ENCODE assay signal across 12 mouse cellular contexts in genomic region chr11:80291004-80291403, GRCm38 (mm10). TPM values are rescaled to one million over a fixed set of nuclear protein-coding genes. Genes with fewer than 3 reads are reported as not detected.
A peak's percentile ranks its signal among the peaks of the same experiment; 100 is the strongest.
DNase-seq lines count a peak whose midpoint lies in the region; ATAC-seq and TF ChIP-seq lines count a peak whose summit lies in the region.
"Had no signal": no experiment of that assay in that cellular context is flagged by ENCODE, and none has a peak within 500 bp of the region (broad histone marks: within the 10 kb centered on the region; RNA-seq: fewer than 3 reads in every experiment).

No protein-coding gene starts in this region.

- peak; percentile 38 for TF ChIP-seq CTCF in hindbrain, postnatal 0 days (IDR thresholded peaks at IDR 0.05; ENCODE audit: low read depth)

- H3K27ac ChIP-seq in hindbrain, postnatal 0 days = no peak overlapping the region
- no peak overlapping the region for H3K27ac ChIP-seq in hindbrain, embryonic 12.5 days
- peak overlapping the region; percentile 89; the same call in 1 of the 2 replicates for H3K27ac ChIP-seq in midbrain, embryonic 15.5 days
- H3K27ac ChIP-seq in midbrain, embryonic 10.5 days (replicated peaks) = no peak overlapping the region
- H3K27ac ChIP-seq: embryonic facial prominence, embryonic 15.5 days had no signal

- DNase-seq in hindbrain, postnatal 0 days (ENCODE audit: low spot score) = no peak
- no peak for DNase-seq in midbrain, embryonic 10.5 days (ENCODE audit: low spot score)
- peak; percentile 83 for DNase-seq in ES-CJ7 (ENCODE audit: low read depth, low spot score)
- DNase-seq in embryo, embryonic 11 days = no peak
- no peak for DNase-seq in MN1 (ENCODE audit: low spot score)
- DNase-seq: adrenal gland, postnatal 14 days; cerebellum, adult 2 months; right cerebral cortex, postnatal 25 days had no signal

- H3K4me1 ChIP-seq in hindbrain, postnatal 0 days (ENCODE audit: insufficient read depth, low read length) = peaks cover 11% of the 10 kb centered on the region
- peaks cover 28% of the 10 kb centered on the region for H3K4me1 ChIP-seq in hindbrain, embryonic 12.5 days
- H3K4me1 ChIP-seq in midbrain, embryonic 15.5 days = peaks cover 33% of the 10 kb centered on the region
- H3K4me1 ChIP-seq in midbrain, embryonic 10.5 days = peaks cover 32% of the 10 kb centered on the region

- H3K36me3 ChIP-seq in hindbrain, postnatal 0 days (ENCODE audit: insufficient read depth, low read length) = no peaks in the 10 kb centered on the region
- H3K36me3 ChIP-seq in hindbrain, embryonic 12.5 days = no peaks in the 10 kb centered on the region
- H3K36me3 ChIP-seq in midbrain, embryonic 15.5 days (replicated peaks) = no peaks in the 10 kb centered on the region
- H3K36me3 ChIP-seq in midbrain, embryonic 10.5 days = no peaks in the 10 kb centered on the region
- H3K36me3 ChIP-seq: embryonic facial prominence, embryonic 15.5 days; limb, embryonic 15.5 days had no signal

- 79% methylated on average over 2 of the region's 2 CpGs for WGBS in hindbrain, postnatal 0 days
- WGBS in hindbrain, embryonic 12.5 days = 74% methylated on average over 2 of the region's 2 CpGs
- 66% methylated on average over 2 of the region's 2 CpGs for WGBS in midbrain, embryonic 15.5 days
- 85% methylated on average over 2 of the region's 2 CpGs for WGBS in midbrain, embryonic 10.5 days

- no peak overlapping the region for H3K4me3 ChIP-seq in hindbrain, postnatal 0 days (ENCODE audit: low read length)
- no peak overlapping the region for H3K4me3 ChIP-seq in hindbrain, embryonic 12.5 days
- no peak overlapping the region for H3K4me3 ChIP-seq in midbrain, embryonic 15.5 days
- no peak overlapping the region for H3K4me3 ChIP-seq in midbrain, embryonic 10.5 days

- H3K9me3 ChIP-seq in hindbrain, postnatal 0 days (ENCODE audit: low read length) = no peaks in the 10 kb centered on the region
- H3K9me3 ChIP-seq in hindbrain, embryonic 12.5 days (replicated peaks) = no peaks in the 10 kb centered on the region
- no peaks in the 10 kb centered on the region for H3K9me3 ChIP-seq in midbrain, embryonic 15.5 days
- peaks cover 4% of the 10 kb centered on the region; the same call in 1 of the 2 replicates for H3K9me3 ChIP-seq in midbrain, embryonic 10.5 days (replicated peaks)
- H3K9me3 ChIP-seq: limb, embryonic 15.5 days had no signal

- H3K27me3 ChIP-seq in hindbrain, postnatal 0 days (ENCODE audit: insufficient read depth, low read length) = no peaks in the 10 kb centered on the region
- H3K27me3 ChIP-seq in hindbrain, embryonic 12.5 days = peaks cover 8% of the 10 kb centered on the region
- H3K27me3 ChIP-seq in midbrain, embryonic 15.5 days (replicated peaks) = no peaks in the 10 kb centered on the region
- peaks cover 37% of the 10 kb centered on the region for H3K27me3 ChIP-seq in midbrain, embryonic 10.5 days (ENCODE audit: low read depth, poor library complexity, severe bottlenecking)

- no peak overlapping the region for H3K9ac ChIP-seq in hindbrain, postnatal 0 days (replicated peaks; ENCODE audit: low read length)
- no peak overlapping the region for H3K9ac ChIP-seq in hindbrain, embryonic 12.5 days
- H3K9ac ChIP-seq in midbrain, embryonic 15.5 days = no peak overlapping the region
- H3K9ac ChIP-seq: embryonic facial prominence, embryonic 15.5 days; limb, embryonic 15.5 days had no signal

- no peak for ATAC-seq in hindbrain, postnatal 0 days
- ATAC-seq in hindbrain, embryonic 12.5 days (ENCODE audit: low FRiP score) = no peak
- ATAC-seq in midbrain, embryonic 15.5 days (replicated peaks) = no peak

- no peak overlapping the region for H3K4me2 ChIP-seq in hindbrain, postnatal 0 days (ENCODE audit: low read depth, low read length)
- no peak overlapping the region for H3K4me2 ChIP-seq in hindbrain, embryonic 12.5 days (replicated peaks)
- no peak overlapping the region for H3K4me2 ChIP-seq in midbrain, embryonic 15.5 days

RNA-seq across cellular contexts. Expression of gene Rhbdl3, which starts 9.7 kb away (rescaled TPM):
- total RNA-seq in hindbrain, postnatal 0 days (2014; rRNA removed) = 5.5 and 7.5 TPM in 2 replicates
- polyA plus RNA-seq in hindbrain, postnatal 0 days (2015; fragmentation: Nextera tagmentation; extraction: Ambion mirVana) = 2.5 and 2.7 TPM in 2 replicates
- 28.4 and 32.3 TPM in 2 replicates for polyA plus RNA-seq in hindbrain, embryonic 12.5 days (2016; fragmentation: Nextera tagmentation; extraction: Ambion mirVana)
- 9.2 and 10.8 TPM in 2 replicates for polyA plus RNA-seq in midbrain, embryonic 15.5 days (2015; fragmentation: Nextera tagmentation; extraction: Ambion mirVana)
- 12.6 and 14.7 TPM in 2 replicates for polyA plus RNA-seq in midbrain, embryonic 10.5 days (2016; fragmentation: Nextera tagmentation; extraction: Ambion mirVana)
